Mouse (Mus musculus): ENCODE measurements at regions not wholly inside any gene's neighbourhood (a gene's known extent, or its start where the extent isn't known, plus 50 kb on each side); places are given as distances from the start of the nearest gene placed in this dataset.

- H3K27me3 ChIP-seq (ENCODE audit: control insufficient read depth, insufficient read depth, low read length): no peaks in the 10 kb centered on the region
- TF ChIP-seq CTCF (IDR thresholded peaks at IDR 0.05; ENCODE audit: borderline replicate concordance, insufficient read depth, low read depth, low read length) (no peak), POLR2A (IDR thresholded peaks at IDR 0.05; ENCODE audit: borderline replicate concordance, insufficient read depth, low read length) (no peak)
- H3K4me1 ChIP-seq (ENCODE audit: control insufficient read depth, insufficient read depth, low read length): no peaks in the 10 kb centered on the region
- H3K4me3 ChIP-seq (replicated peaks; ENCODE audit: insufficient read depth, low read depth, low read length): no peak overlapping the region
- WGBS: 77% methylated on average over 10 of the region's 10 CpGs
- H3K27ac ChIP-seq (ENCODE audit: insufficient read depth, low read length): no peak overlapping the region
- DNase-seq: no peak
These were observed 81.1 kb upstream of the Supt20 start for GRCm38 (mm10) chr3:54611431-54611990.

- no peak for DNase-seq
- Histone ChIP-seq H3K27me3 (ENCODE audit: control insufficient read depth, insufficient read depth, low read length) (no peaks in the 10 kb centered on the region), H3K27ac (ENCODE audit: insufficient read depth, low read length) (no peak overlapping the region), H3K4me1 (ENCODE audit: control insufficient read depth, insufficient read depth, low read length) (no peaks in the 10 kb centered on the region), H3K4me3 (replicated peaks; ENCODE audit: insufficient read depth, low read depth, low read length) (no peak overlapping the region)
- WGBS: 68% methylated on average over 2 of the region's 2 CpGs
- TF ChIP-seq CTCF (IDR thresholded peaks at IDR 0.05; ENCODE audit: borderline replicate concordance, insufficient read depth, low read depth, low read length): no peak
- TF ChIP-seq POLR2A (IDR thresholded peaks at IDR 0.05; ENCODE audit: borderline replicate concordance, insufficient read depth, low read length): no peak
These were observed 78.8 kb upstream of the Supt20 start for GRCm38 (mm10) chr3:54613845-54614244.

GRCm38 (mm10) chr3:54617298-54617697 is 75.3 kb upstream of the Supt20 start:
- no peak for DNase-seq
- 94% methylated on average over 4 of the region's 4 CpGs for WGBS
- no peak for TF ChIP-seq CTCF (IDR thresholded peaks at IDR 0.05; ENCODE audit: borderline replicate concordance, insufficient read depth, low read depth, low read length)
- no peak for TF ChIP-seq POLR2A (IDR thresholded peaks at IDR 0.05; ENCODE audit: borderline replicate concordance, insufficient read depth, low read length)
- H3K27me3 ChIP-seq (ENCODE audit: control insufficient read depth, insufficient read depth, low read length): no peaks in the 10 kb centered on the region
- H3K27ac ChIP-seq (ENCODE audit: insufficient read depth, low read length): no peak overlapping the region
- no peak overlapping the region for H3K4me3 ChIP-seq (replicated peaks; ENCODE audit: insufficient read depth, low read depth, low read length)
- no peaks in the 10 kb centered on the region for H3K4me1 ChIP-seq (ENCODE audit: control insufficient read depth, insufficient read depth, low read length)

- DNase-seq: no peak
- Histone ChIP-seq H3K27ac (ENCODE audit: insufficient read depth, low read length) (no peak overlapping the region), H3K4me1 (ENCODE audit: control insufficient read depth, insufficient read depth, low read length) (no peaks in the 10 kb centered on the region), H3K4me3 (replicated peaks; ENCODE audit: insufficient read depth, low read depth, low read length) (no peak overlapping the region), H3K27me3 (ENCODE audit: control insufficient read depth, insufficient read depth, low read length) (no peaks in the 10 kb centered on the region)
- TF ChIP-seq POLR2A (IDR thresholded peaks at IDR 0.05; ENCODE audit: borderline replicate concordance, insufficient read depth, low read length): no peak
- TF ChIP-seq CTCF (IDR thresholded peaks at IDR 0.05; ENCODE audit: borderline replicate concordance, insufficient read depth, low read depth, low read length): no peak
- 89% methylated on average over 4 of the region's 4 CpGs for WGBS
These were observed 74.3 kb upstream of the Supt20 start for GRCm38 (mm10) chr3:54618286-54618685.

- DNase-seq: no peak
- Histone ChIP-seq H3K27me3 (ENCODE audit: control insufficient read depth, insufficient read depth, low read length) (no peaks in the 10 kb centered on the region), H3K27ac (ENCODE audit: insufficient read depth, low read length) (no peak overlapping the region), H3K4me3 (replicated peaks; ENCODE audit: insufficient read depth, low read depth, low read length) (no peak overlapping the region), H3K4me1 (ENCODE audit: control insufficient read depth, insufficient read depth, low read length) (no peaks in the 10 kb centered on the region)
- TF ChIP-seq POLR2A (IDR thresholded peaks at IDR 0.05; ENCODE audit: borderline replicate concordance, insufficient read depth, low read length) (no peak), CTCF (IDR thresholded peaks at IDR 0.05; ENCODE audit: borderline replicate concordance, insufficient read depth, low read depth, low read length) (no peak)
- WGBS: 88% methylated on average over 7 of the region's 7 CpGs
These were observed 62.4 kb upstream of the Supt20 start for GRCm38 (mm10) chr3:54630254-54630653.

GRCm38 (mm10) chr3:54632731-54633130 is 59.9 kb upstream of the Supt20 start:
- TF ChIP-seq CTCF (IDR thresholded peaks at IDR 0.05; ENCODE audit: borderline replicate concordance, insufficient read depth, low read depth, low read length): no peak
- no peak for TF ChIP-seq POLR2A (IDR thresholded peaks at IDR 0.05; ENCODE audit: borderline replicate concordance, insufficient read depth, low read length)
- Histone ChIP-seq H3K4me3 (replicated peaks; ENCODE audit: insufficient read depth, low read depth, low read length) (no peak overlapping the region), H3K27me3 (ENCODE audit: control insufficient read depth, insufficient read depth, low read length) (no peaks in the 10 kb centered on the region), H3K27ac (ENCODE audit: insufficient read depth, low read length) (no peak overlapping the region), H3K4me1 (ENCODE audit: control insufficient read depth, insufficient read depth, low read length) (no peaks in the 10 kb centered on the region)
- no peak for DNase-seq
- 93% methylated on average over 13 of the region's 13 CpGs for whole genome bisulfite sequencing

GRCm38 (mm10) chr3:54633446-54633845 is 59.2 kb upstream of the Supt20 start:
- no peak for DNase-seq
- 94% methylated on average over 23 of the region's 23 CpGs for WGBS
- no peak for TF ChIP-seq CTCF (IDR thresholded peaks at IDR 0.05; ENCODE audit: borderline replicate concordance, insufficient read depth, low read depth, low read length)
- no peak for TF ChIP-seq POLR2A (IDR thresholded peaks at IDR 0.05; ENCODE audit: borderline replicate concordance, insufficient read depth, low read length)

GRCm38 (mm10) chr3:54634456-54634855 is 58.2 kb upstream of the Supt20 start:
- no peaks in the 10 kb centered on the region for H3K27me3 ChIP-seq (ENCODE audit: control insufficient read depth, insufficient read depth, low read length)
- H3K4me3 ChIP-seq (replicated peaks; ENCODE audit: insufficient read depth, low read depth, low read length): no peak overlapping the region
- 94% methylated on average over 10 of the region's 10 CpGs for WGBS
- DNase-seq: no peak
- TF ChIP-seq CTCF (IDR thresholded peaks at IDR 0.05; ENCODE audit: borderline replicate concordance, insufficient read depth, low read depth, low read length) (no peak), POLR2A (IDR thresholded peaks at IDR 0.05; ENCODE audit: borderline replicate concordance, insufficient read depth, low read length) (no peak)
- no peak overlapping the region for H3K27ac ChIP-seq (ENCODE audit: insufficient read depth, low read length)
- H3K4me1 ChIP-seq (ENCODE audit: control insufficient read depth, insufficient read depth, low read length): no peaks in the 10 kb centered on the region

More at GRCm38 (mm10) chr3:54633446-54633845, 59.2 kb upstream of the Supt20 start:
- Histone ChIP-seq H3K4me1 (ENCODE audit: control insufficient read depth, insufficient read depth, low read length) (no peaks in the 10 kb centered on the region), H3K27ac (ENCODE audit: insufficient read depth, low read length) (no peak overlapping the region), H3K4me3 (replicated peaks; ENCODE audit: insufficient read depth, low read depth, low read length) (no peak overlapping the region), H3K27me3 (ENCODE audit: control insufficient read depth, insufficient read depth, low read length) (no peaks in the 10 kb centered on the region)

All from cerebellum, adult 2 months (tissue).